Mouse (Mus musculus): ENCODE results near the gene Foxp1. TPM values are rescaled to one million over a fixed set of nuclear protein-coding genes. Genes with fewer than 3 reads are reported as not detected.

Foxp1 gene
- polyA plus RNA-seq, 2 experiments: 7.9 to 10.6 TPM

GRCm38 (mm10) chr6:99540146-99540545 is 17.6 kb upstream of the Foxp1 start:
- DNase-seq (ENCODE audit: low read depth in 3 of 3, low spot score in 3 of 3): no peak
- H3K27me3 ChIP-seq (ENCODE audit: control insufficient read depth, insufficient read depth, low read length): no peaks in the 10 kb centered on the region
- peaks cover 0 to 5% of the 10 kb centered on the region in 2 experiments; a peak in 2 of 4 replicates for H3K4me1 ChIP-seq (replicated peaks; ENCODE audit: control insufficient read depth in 2 of 2, insufficient read depth in 2 of 2, low read length in 1 of 2)
- no peak overlapping the region for H3K4me3 ChIP-seq (ENCODE audit: insufficient read depth in 1 of 2, low read depth in 2 of 2, low read length in 2 of 2)
- H3K27ac ChIP-seq: no peak overlapping the region
- H3K4me2 ChIP-seq (ENCODE audit: low read depth): no peak overlapping the region
- H3K9ac ChIP-seq (replicated peaks): no peak overlapping the region
- TF ChIP-seq CTCF (IDR thresholded peaks at IDR 0.05; ENCODE audit: low read depth) (no peak), EP300 (IDR thresholded peaks at IDR 0.05; ENCODE audit: low read depth) (no peak)
- WGBS (ENCODE audit: insufficient replicate concordance): 72% methylated on average over 5 of the region's 5 CpGs
- no peaks in the 10 kb centered on the region for H3K36me3 ChIP-seq (replicated peaks; ENCODE audit: control insufficient read depth, insufficient read depth, low read depth)
- H3K9me3 ChIP-seq (ENCODE audit: control insufficient read depth, low read length): no peaks in the 10 kb centered on the region
- ATAC-seq (ENCODE audit: insufficient read depth): no peak

DNA sequence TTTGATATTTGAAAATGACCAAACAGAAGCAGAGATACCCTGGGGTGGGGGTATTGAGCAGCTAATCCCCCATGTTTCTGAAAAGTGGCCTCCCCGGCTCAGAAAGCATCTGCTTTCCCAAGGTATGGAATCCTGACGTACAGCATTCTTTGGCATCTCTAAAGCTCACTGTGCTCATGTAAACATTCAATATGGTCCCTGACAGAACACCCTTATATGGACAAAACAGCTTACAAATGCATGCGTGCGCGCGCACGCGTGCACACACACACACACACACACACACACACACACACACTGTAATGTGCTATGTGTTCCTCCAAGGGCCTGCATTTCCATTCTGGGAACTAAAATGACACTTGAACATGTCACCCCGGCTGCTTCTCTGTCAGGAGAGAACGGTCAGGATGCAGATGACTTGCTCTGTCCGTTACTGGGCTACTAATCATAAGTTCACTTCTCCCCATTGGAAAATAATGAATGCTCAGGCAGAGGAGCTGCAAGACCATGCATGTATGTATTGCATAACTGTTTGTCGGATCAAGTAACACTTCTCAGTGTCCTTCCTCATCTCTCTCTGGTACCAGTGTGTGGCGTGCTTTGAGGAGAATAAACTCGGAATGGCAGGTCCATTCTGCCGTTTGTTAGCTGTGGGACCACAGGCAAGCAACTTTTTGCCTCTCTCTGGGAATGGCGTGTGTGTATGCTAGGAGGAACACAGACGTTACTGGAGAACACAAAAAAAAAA is 15.8 kb upstream of the Foxp1 start:
- no peak overlapping the region for H3K4me3 ChIP-seq (ENCODE audit: insufficient read depth in 1 of 2, low read depth in 2 of 2, low read length in 2 of 2)
- no peaks in the 10 kb centered on the region for H3K9me3 ChIP-seq (ENCODE audit: control insufficient read depth, low read length)
- H3K27me3 ChIP-seq (ENCODE audit: control insufficient read depth, insufficient read depth, low read length): no peaks in the 10 kb centered on the region
- H3K4me1 ChIP-seq (replicated peaks; ENCODE audit: control insufficient read depth in 2 of 2, insufficient read depth in 2 of 2, low read length in 1 of 2): peaks cover 0 to 5% of the 10 kb centered on the region in 2 experiments; a peak in 2 of 4 replicates
- H3K9ac ChIP-seq (replicated peaks): no peak overlapping the region
- ATAC-seq (ENCODE audit: insufficient read depth): no peak
- H3K4me2 ChIP-seq (ENCODE audit: low read depth): no peak overlapping the region
- DNase-seq (ENCODE audit: low read depth in 3 of 3, low spot score in 3 of 3): no peak
- TF ChIP-seq CTCF (IDR thresholded peaks at IDR 0.05; ENCODE audit: low read depth) (no peak), EP300 (IDR thresholded peaks at IDR 0.05; ENCODE audit: low read depth) (no peak)
- 76% methylated on average over 17 of the region's 17 CpGs for WGBS (ENCODE audit: insufficient replicate concordance)
- H3K36me3 ChIP-seq (replicated peaks; ENCODE audit: control insufficient read depth, insufficient read depth, low read depth): no peaks in the 10 kb centered on the region
- H3K27ac ChIP-seq: no peak overlapping the region

DNA sequence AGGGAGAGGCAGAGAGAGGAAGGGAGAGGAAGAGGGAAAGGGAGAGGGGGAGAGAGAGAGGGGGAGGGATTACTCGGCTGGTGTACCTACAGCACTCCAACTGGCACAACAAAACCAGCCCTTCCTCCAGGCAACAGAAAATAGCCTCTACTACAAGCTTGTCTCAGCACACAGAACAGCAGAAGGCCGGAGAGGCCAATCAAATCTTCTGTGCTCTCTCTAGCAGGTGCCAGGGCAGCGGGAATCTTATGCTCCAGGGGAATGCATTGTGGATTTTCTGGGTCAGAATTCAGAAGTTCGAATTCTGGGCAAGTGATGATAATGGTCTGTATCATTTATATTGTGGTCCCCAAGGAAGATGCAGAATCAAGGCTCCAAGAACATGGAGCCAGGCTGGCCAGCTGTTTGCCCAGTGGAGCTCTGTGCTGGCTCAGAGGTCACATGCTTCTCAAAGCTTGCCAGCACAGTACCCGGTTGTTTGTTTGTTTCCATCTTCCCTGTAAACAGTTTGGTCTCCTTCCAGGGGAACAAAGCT is 11.8 kb upstream of the Foxp1 start:
- H3K9me3 ChIP-seq (ENCODE audit: control insufficient read depth, low read length): no peaks in the 10 kb centered on the region
- H3K9ac ChIP-seq (replicated peaks): no peak overlapping the region
- 45% methylated on average over 5 of the region's 5 CpGs for WGBS (ENCODE audit: insufficient replicate concordance)
- no peaks in the 10 kb centered on the region for H3K36me3 ChIP-seq (replicated peaks; ENCODE audit: control insufficient read depth, insufficient read depth, low read depth)
- DNase-seq (ENCODE audit: low read depth in 3 of 3, low spot score in 3 of 3) (no peak), ATAC-seq (ENCODE audit: insufficient read depth) (no peak)
- TF ChIP-seq EP300 (IDR thresholded peaks at IDR 0.05; ENCODE audit: low read depth) (no peak), CTCF (IDR thresholded peaks at IDR 0.05; ENCODE audit: low read depth) (no peak)
- H3K27me3 ChIP-seq (ENCODE audit: control insufficient read depth, insufficient read depth, low read length): no peaks in the 10 kb centered on the region
- H3K4me1 ChIP-seq (replicated peaks; ENCODE audit: control insufficient read depth in 2 of 2, insufficient read depth in 2 of 2, low read length in 1 of 2): peaks cover 0 to 9% of the 10 kb centered on the region in 2 experiments; a peak in 2 of 4 replicates
- H3K4me2 ChIP-seq (ENCODE audit: low read depth): no peak overlapping the region
- no peak overlapping the region for H3K4me3 ChIP-seq (ENCODE audit: insufficient read depth in 1 of 2, low read depth in 2 of 2, low read length in 2 of 2)
- H3K27ac ChIP-seq: no peak overlapping the region

DNA sequence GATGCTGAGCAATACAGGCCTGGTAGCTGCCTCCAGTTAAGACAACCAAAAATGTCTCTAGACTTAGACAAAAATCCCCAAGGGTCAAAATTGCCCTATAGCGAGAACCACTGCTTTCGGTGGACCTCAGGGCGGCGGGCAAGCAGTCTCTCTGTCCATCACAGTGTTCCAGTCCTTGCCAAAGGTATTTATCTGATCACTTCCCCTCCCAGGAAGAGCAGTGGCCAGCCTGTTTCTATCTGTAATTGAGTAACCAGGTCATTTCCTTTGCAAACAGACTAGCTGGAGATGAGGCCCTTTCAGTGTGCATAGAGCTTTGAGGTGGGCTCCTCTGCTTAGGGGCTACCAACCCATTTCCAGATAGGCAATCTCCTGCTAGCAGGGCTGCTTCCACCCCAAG is 9.9 kb upstream of the Foxp1 start:
- Histone ChIP-seq H3K9ac (replicated peaks) (no peak overlapping the region), H3K4me3 (ENCODE audit: insufficient read depth in 1 of 2, low read depth in 2 of 2, low read length in 2 of 2) (no peak overlapping the region), H3K4me2 (ENCODE audit: low read depth) (no peak overlapping the region), H3K27ac (no peak overlapping the region), H3K4me1 (replicated peaks; ENCODE audit: control insufficient read depth in 2 of 2, insufficient read depth in 2 of 2, low read length in 1 of 2) (peaks cover 0 to 8% of the 10 kb centered on the region in 2 experiments; a peak in 1 of 4 replicates), H3K36me3 (replicated peaks; ENCODE audit: control insufficient read depth, insufficient read depth, low read depth) (no peaks in the 10 kb centered on the region), H3K9me3 (ENCODE audit: control insufficient read depth, low read length) (no peaks in the 10 kb centered on the region), H3K27me3 (ENCODE audit: control insufficient read depth, insufficient read depth, low read length) (no peaks in the 10 kb centered on the region)
- TF ChIP-seq EP300 (IDR thresholded peaks at IDR 0.05; ENCODE audit: low read depth) (no peak), CTCF (IDR thresholded peaks at IDR 0.05; ENCODE audit: low read depth) (no peak)
- 50% methylated on average over 4 of the region's 4 CpGs for WGBS (ENCODE audit: insufficient replicate concordance)
- no peak for ATAC-seq (ENCODE audit: insufficient read depth)
- no peak for DNase-seq (ENCODE audit: low read depth in 3 of 3, low spot score in 3 of 3)

DNA sequence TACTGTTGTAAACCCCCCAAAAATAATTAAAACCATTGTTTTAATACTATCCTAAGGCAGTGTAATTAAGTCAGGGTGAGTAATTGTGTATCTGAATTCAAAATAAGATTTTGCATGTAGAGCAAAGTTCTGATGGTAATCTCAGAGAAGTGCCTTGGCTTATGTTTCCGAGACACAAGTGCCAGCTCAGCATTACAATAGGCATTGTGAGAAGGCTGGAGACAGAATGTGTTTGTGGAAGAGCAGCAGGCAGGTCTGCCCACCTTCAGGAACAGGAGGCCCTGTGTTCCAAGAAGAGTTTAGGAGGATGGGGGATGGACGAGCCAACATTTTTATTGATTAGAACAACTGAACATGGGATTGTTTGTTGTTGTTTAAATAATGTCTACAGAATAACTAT is 6.5 kb upstream of the Foxp1 start:
- H3K4me2 ChIP-seq (ENCODE audit: low read depth): no peak overlapping the region
- WGBS (ENCODE audit: insufficient replicate concordance): 52% methylated on average over 2 of the region's 2 CpGs
- DNase-seq (ENCODE audit: low read depth in 3 of 3, low spot score in 3 of 3): no peak

More for the DNA sequence above, 6.5 kb upstream of the Foxp1 start:
- TF ChIP-seq EP300 (IDR thresholded peaks at IDR 0.05; ENCODE audit: low read depth) (no peak), CTCF (IDR thresholded peaks at IDR 0.05; ENCODE audit: low read depth) (no peak)
- no peak overlapping the region for H3K9ac ChIP-seq (replicated peaks)
- no peaks in the 10 kb centered on the region; the same call in 1 of the 2 replicates for H3K9me3 ChIP-seq (ENCODE audit: control insufficient read depth, low read length)
- no peak overlapping the region for H3K27ac ChIP-seq
- no peaks in the 10 kb centered on the region for H3K36me3 ChIP-seq (replicated peaks; ENCODE audit: control insufficient read depth, insufficient read depth, low read depth)
- no peak for ATAC-seq (ENCODE audit: insufficient read depth)
- H3K4me1 ChIP-seq (replicated peaks; ENCODE audit: control insufficient read depth in 2 of 2, insufficient read depth in 2 of 2, low read length in 1 of 2): peaks cover 0 to 8% of the 10 kb centered on the region in 2 experiments; a peak in 1 of 4 replicates
- no peaks in the 10 kb centered on the region for H3K27me3 ChIP-seq (ENCODE audit: control insufficient read depth, insufficient read depth, low read length)
- H3K4me3 ChIP-seq (ENCODE audit: insufficient read depth in 1 of 2, low read depth in 2 of 2, low read length in 2 of 2): no peak overlapping the region
